Mouse (Mus musculus): ENCODE data around the gene Frrs1l.

DNA sequence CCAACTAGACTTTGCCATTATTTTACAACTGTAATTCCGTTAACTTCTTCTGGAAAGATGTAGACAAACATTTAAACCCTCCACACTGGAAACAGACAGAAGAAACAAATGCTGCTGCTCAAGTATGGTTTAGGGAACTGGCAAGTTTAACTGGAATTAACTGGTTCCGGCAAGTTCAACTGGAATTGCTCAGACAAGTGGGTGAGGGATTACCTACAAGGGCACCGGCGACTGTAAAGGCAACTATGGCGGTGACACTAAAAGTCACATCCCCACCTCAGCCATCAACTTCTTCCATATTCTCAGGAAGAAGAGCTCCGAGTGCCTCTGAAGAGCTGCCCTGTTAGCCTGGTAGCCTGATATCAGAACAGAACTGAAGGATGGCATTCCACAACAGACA is 75.9 kb downstream of the Frrs1l start:
- TF ChIP-seq CTCF (IDR thresholded peaks at IDR 0.05; ENCODE audit: borderline replicate concordance, insufficient read depth, low read length), result no peak
- no peak for TF ChIP-seq POLR2A (IDR thresholded peaks at IDR 0.05; ENCODE audit: low read depth, low read length)

Data from embryonic fibroblast, embryonic 13.5 days (primary cell).